Comparison of ENCODE assay signal across 13 mouse cellular contexts in the genomic region with DNA sequence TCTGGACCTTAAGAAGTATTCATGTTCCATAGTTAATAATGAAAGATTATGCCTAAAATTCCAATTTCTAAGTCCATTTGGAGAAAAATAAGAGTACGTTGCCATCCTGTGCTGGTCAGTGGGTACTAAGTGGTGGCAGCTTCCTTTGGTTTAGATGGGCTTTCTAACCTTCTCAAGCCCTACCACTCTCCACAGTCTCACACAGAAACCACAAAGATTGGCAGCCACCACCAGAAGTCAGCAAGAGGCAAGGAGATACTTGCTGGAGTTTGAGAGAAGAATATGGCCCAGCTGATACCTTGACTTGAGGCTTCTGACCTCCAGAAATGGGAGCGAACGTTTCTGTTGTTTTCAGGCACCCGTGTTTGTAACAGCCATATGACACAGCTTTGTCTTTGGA. TPM values are rescaled to one million over a fixed set of nuclear protein-coding genes. Genes with fewer than 3 reads are reported as not detected.
DNase-seq lines count a peak whose midpoint lies in the region; ATAC-seq and TF ChIP-seq lines count a peak whose summit lies in the region.
"Had no signal": no experiment of that assay in that cellular context is flagged by ENCODE, and none has a peak within 500 bp of the region (broad histone marks: within the 10 kb centered on the region; RNA-seq: fewer than 3 reads in every experiment).

No protein-coding gene starts in this region.

- no peak for TF ChIP-seq EP300 in liver, postnatal 0 days (IDR thresholded peaks at IDR 0.05; ENCODE audit: low read depth)

- no peak overlapping the region for H3K4me2 ChIP-seq in liver, embryonic 13.5 days
- no peak overlapping the region for H3K4me2 ChIP-seq in liver, postnatal 0 days (ENCODE audit: low read depth, low read length)
- H3K4me2 ChIP-seq: heart, embryonic 12.5 days; hindbrain, embryonic 15.5 days had no signal

- H3K9me3 ChIP-seq in liver, embryonic 13.5 days (replicated peaks) = no peaks in the 10 kb centered on the region
- H3K9me3 ChIP-seq in liver, postnatal 0 days (ENCODE audit: low read length) = no peaks in the 10 kb centered on the region
- H3K9me3 ChIP-seq: embryonic facial prominence, embryonic 10.5 days; forebrain, embryonic 10.5 days; heart, embryonic 12.5 days; hindbrain, embryonic 15.5 days had no signal

- no peaks in the 10 kb centered on the region for H3K79me2 ChIP-seq in liver, adult 2 months (ENCODE audit: control insufficient read depth, insufficient read depth, low read length)

- no peak overlapping the region for H3K4me3 ChIP-seq in liver, adult 2 months (ENCODE audit: insufficient read depth, low read depth, low read length)
- H3K4me3 ChIP-seq in bone marrow macrophage, adult 2 months (ENCODE audit: insufficient read depth, low read length) = no peak overlapping the region
- no peak overlapping the region for H3K4me3 ChIP-seq in liver, embryonic 13.5 days (replicated peaks)
- no peak overlapping the region for H3K4me3 ChIP-seq in liver, postnatal 0 days (ENCODE audit: low read depth, low read length)
- H3K4me3 ChIP-seq in thymus, adult 2 months (ENCODE audit: control insufficient read depth, insufficient read depth, low read length) = no peak overlapping the region
- H3K4me3 ChIP-seq: embryonic facial prominence, embryonic 10.5 days; forebrain, embryonic 10.5 days; heart, embryonic 12.5 days; hindbrain, embryonic 15.5 days had no signal

- peak overlapping the region; percentile 93 for H3K27ac ChIP-seq in liver, adult 2 months (replicated peaks; ENCODE audit: insufficient read depth, low read depth, low read length)
- peak overlapping the region; percentile 68 for H3K27ac ChIP-seq in bone marrow macrophage, adult 2 months (ENCODE audit: insufficient read depth, low read depth, low read length)
- H3K27ac ChIP-seq in liver, embryonic 13.5 days = peak overlapping the region; percentile 99
- H3K27ac ChIP-seq in liver, postnatal 0 days (ENCODE audit: low read depth) = 0 out of 2 replicates have a peak overlapping the region, but pooled peaks have one; percentile 58
- H3K27ac ChIP-seq in thymus, adult 2 months (ENCODE audit: control insufficient read depth, insufficient read depth, low read length) = no peak overlapping the region
- H3K27ac ChIP-seq: embryonic facial prominence, embryonic 10.5 days had no signal

- no peak for TF ChIP-seq CTCF in liver, adult 2 months (IDR thresholded peaks at IDR 0.05; ENCODE audit: low read depth, low read length)
- no peak for TF ChIP-seq CTCF in bone marrow macrophage, adult 2 months (IDR thresholded peaks at IDR 0.05; ENCODE audit: low read depth, low read length)
- TF ChIP-seq CTCF in liver, postnatal 0 days (IDR thresholded peaks at IDR 0.05; ENCODE audit: low read depth) = no peak
- TF ChIP-seq CTCF in thymus, adult 2 months (IDR thresholded peaks at IDR 0.05; ENCODE audit: borderline replicate concordance, control insufficient read depth, extremely low read depth, insufficient read depth, low read length, poor library complexity) = no peak

- TF ChIP-seq POLR2A in liver, adult 2 months (IDR thresholded peaks at IDR 0.05; ENCODE audit: extremely low read depth, insufficient read depth, low read length) = no peak
- TF ChIP-seq POLR2A in bone marrow macrophage, adult 2 months (IDR thresholded peaks at IDR 0.05; ENCODE audit: borderline replicate concordance, low read depth, low read length) = no peak
- TF ChIP-seq POLR2A in thymus, adult 2 months (IDR thresholded peaks at IDR 0.05; ENCODE audit: control insufficient read depth, extremely low read depth, insufficient read depth, low read length, poor library complexity) = no peak

- 43% methylated on average over 4 of the region's 4 CpGs for WGBS in liver, adult 2 months
- WGBS in liver, embryonic 13.5 days (ENCODE audit: insufficient replicate concordance) = 41% methylated on average over 4 of the region's 4 CpGs
- WGBS in liver, postnatal 0 days (ENCODE audit: insufficient replicate concordance) = 46% methylated on average over 4 of the region's 4 CpGs
- WGBS in thymus, adult 2 months = 58% methylated on average over 4 of the region's 4 CpGs

- no peak for DNase-seq in liver, adult 2 months (ENCODE audit: extremely low read depth, low read depth, low spot score)
- DNase-seq in liver = no peak
- DNase-seq in liver, embryonic 13.5 days = no peak
- DNase-seq in liver, postnatal 0 days = no peak
- no peak for DNase-seq in thymus, adult 2 months
- DNase-seq in cerebellum, postnatal 14 days = no peak
- DNase-seq in layer of hippocampus, adult 11-12 months (ENCODE audit: low spot score) = no peak
- DNase-seq: B cell, adult 2 months had no signal

- peaks cover 19% of the 10 kb centered on the region for H3K4me1 ChIP-seq in liver, adult 2 months (ENCODE audit: control insufficient read depth, insufficient read depth, low read length)
- peaks cover 33% of the 10 kb centered on the region for H3K4me1 ChIP-seq in bone marrow macrophage, adult 2 months (ENCODE audit: control insufficient read depth, insufficient read depth, low read length)
- H3K4me1 ChIP-seq in liver, embryonic 13.5 days (replicated peaks) = peaks cover 98% of the 10 kb centered on the region
- peaks cover 64% of the 10 kb centered on the region for H3K4me1 ChIP-seq in liver, postnatal 0 days (ENCODE audit: insufficient read depth)
- H3K4me1 ChIP-seq in thymus, adult 2 months (replicated peaks; ENCODE audit: control insufficient read depth, insufficient read depth, low read length) = peaks cover 9% of the 10 kb centered on the region

- H3K9ac ChIP-seq in liver, adult 2 months (ENCODE audit: low read depth, low read length) = no peak overlapping the region
- no peak overlapping the region for H3K9ac ChIP-seq in liver, embryonic 13.5 days
- no peak overlapping the region for H3K9ac ChIP-seq in liver, postnatal 0 days (replicated peaks)
- H3K9ac ChIP-seq: heart, embryonic 12.5 days; hindbrain, embryonic 15.5 days had no signal

- no peak for ATAC-seq in liver, embryonic 13.5 days (ENCODE audit: low read depth)
- ATAC-seq in liver, postnatal 0 days = no peak

- no peaks in the 10 kb centered on the region for H3K36me3 ChIP-seq in liver, adult 2 months (ENCODE audit: control insufficient read depth, insufficient read depth, low read length)
- H3K36me3 ChIP-seq in liver, embryonic 13.5 days = no peaks in the 10 kb centered on the region
- no peaks in the 10 kb centered on the region for H3K36me3 ChIP-seq in liver, postnatal 0 days (replicated peaks; ENCODE audit: insufficient read depth, low read length)
- no peaks in the 10 kb centered on the region for H3K36me3 ChIP-seq in thymus, adult 2 months (ENCODE audit: control insufficient read depth, insufficient read depth, low read length)
- H3K36me3 ChIP-seq: embryonic facial prominence, embryonic 10.5 days; forebrain, embryonic 10.5 days; heart, embryonic 12.5 days; hindbrain, embryonic 15.5 days had no signal

- H3K27me3 ChIP-seq in liver, adult 2 months (ENCODE audit: control insufficient read depth, insufficient read depth, low read length) = no peaks in the 10 kb centered on the region
- no peaks in the 10 kb centered on the region for H3K27me3 ChIP-seq in liver, embryonic 13.5 days
- no peaks in the 10 kb centered on the region for H3K27me3 ChIP-seq in liver, postnatal 0 days (ENCODE audit: insufficient read depth, low read length)
- no peaks in the 10 kb centered on the region for H3K27me3 ChIP-seq in thymus, adult 2 months (ENCODE audit: control insufficient read depth, insufficient read depth, low read length)
- H3K27me3 ChIP-seq: heart, embryonic 12.5 days; hindbrain, embryonic 15.5 days had no signal

RNA-seq across cellular contexts. Expression of a gene that starts 34.3 kb away (rescaled TPM):
- total RNA-seq in liver, adult 2 months (2014; rRNA removed) = 30.6 and 37.0 TPM in 2 replicates
- polyA plus RNA-seq in liver, adult 2 months (2012; rRNA removed) = 9.0 and 10.3 TPM in 2 replicates
- 43.4 and 46.6 TPM in 2 replicates for polyA plus RNA-seq in bone marrow macrophage, adult 2 months (2012; ENCODE audit: insufficient read depth, insufficient read length, missing spikeins)
- polyA plus RNA-seq in liver, embryonic 13.5 days (2015; fragmentation: Nextera tagmentation; extraction: Ambion mirVana) = 14.3 and 21.6 TPM in 2 replicates
- polyA plus RNA-seq in liver, postnatal 0 days (2015; fragmentation: Nextera tagmentation; extraction: Ambion mirVana) = 7.0 and 10.0 TPM in 2 replicates
- 12.0 and 13.0 TPM in 2 replicates for polyA plus RNA-seq in thymus, adult 2 months (2012; rRNA removed)
